Mouse (Mus musculus) CD8-positive naive resting alpha-beta T cell, adult 57 days (primary cell): ENCODE measurements around the gene Acnat1. TPM values are rescaled to one million over a fixed set of nuclear protein-coding genes. Genes with fewer than 3 reads are reported as not detected.

Experiments
- total RNA-seq: library from RNA; stranded (reverse); gene quantifications from one replicate; pipeline ENCODE4 v1.2.4, GENCODE M21; 2023

The Acnat1 gene
- not detected for total RNA-seq

DNA sequence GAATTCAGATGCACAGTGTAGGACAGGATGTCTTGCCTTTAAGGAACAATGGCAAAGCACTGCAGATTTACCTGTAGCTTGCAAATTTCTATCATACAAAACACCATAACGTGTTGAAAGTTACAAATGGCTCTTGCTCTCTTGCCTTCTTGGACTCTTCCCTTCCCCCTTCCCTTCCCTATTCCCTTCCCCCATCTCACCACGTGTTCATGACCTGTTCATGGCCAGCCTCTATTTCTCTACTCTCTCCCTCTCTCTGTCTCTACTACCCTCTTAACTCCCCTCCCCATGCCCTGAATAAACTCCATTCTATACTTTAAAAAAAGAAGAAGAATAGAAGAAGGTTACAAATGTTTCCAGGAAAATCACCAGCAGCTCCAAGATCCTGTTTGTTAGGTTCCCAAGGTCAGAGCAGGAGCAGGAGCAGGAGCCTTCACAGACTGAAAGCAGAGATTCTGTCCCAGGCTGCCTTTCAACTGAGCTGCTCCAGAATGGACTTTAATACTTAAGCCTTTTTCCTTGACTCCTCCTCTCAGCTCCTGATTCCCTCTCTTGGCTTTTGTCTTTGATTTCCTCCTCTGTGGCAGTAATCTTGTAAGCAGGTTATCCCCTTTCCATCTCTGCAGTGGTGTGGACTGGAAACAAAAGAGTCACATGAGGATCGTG is at the start of gene Acnat1:
Gene Acnat1, minus strand, starts transcription at position 478 of the 666 bp plus-strand sequence.

DNA sequence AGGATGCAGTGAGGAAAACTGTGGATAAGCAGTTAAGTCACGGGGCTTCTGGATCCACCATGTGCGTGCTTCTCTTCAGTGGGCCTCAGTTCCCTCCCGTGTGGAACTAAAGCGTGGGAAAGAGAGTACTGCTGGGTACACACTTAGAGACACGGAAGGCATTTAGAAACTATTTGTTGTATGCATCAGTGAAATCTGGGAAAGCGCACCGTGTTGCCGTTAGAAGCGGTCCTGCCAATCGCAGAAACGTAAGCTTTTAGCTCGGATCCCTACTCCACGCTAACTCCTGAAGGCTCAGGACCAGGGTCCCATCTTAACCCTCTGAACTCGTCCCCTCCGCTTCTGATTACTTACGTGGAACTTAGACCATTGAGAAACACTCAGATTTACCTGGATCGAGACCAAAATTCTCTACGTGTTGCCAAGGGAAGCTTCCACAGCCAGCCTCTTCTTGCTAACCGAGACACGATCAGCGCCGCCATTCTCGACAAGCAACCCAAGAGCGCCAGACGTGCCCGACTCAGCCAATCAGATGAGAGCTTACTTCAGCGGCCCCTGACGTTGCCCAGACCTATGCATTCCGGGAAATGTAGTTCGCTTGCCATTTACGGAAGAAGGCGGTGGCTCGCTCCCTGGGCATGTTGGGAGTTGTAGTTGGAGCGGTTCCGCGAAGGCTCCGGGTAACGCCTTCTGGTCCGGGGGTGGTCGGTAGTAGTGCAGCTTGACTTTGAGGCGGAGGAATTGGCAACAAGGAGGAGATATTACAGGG is 47.0 kb upstream of the Acnat1 start, which contains the start of the genes Mrpl50 and Zfp189:
Gene Mrpl50, minus strand, starts transcription at position 522 of the 769 bp plus-strand sequence.
Gene Zfp189, plus strand, starts transcription at position 605 of the 769 bp plus-strand sequence.

DNA sequence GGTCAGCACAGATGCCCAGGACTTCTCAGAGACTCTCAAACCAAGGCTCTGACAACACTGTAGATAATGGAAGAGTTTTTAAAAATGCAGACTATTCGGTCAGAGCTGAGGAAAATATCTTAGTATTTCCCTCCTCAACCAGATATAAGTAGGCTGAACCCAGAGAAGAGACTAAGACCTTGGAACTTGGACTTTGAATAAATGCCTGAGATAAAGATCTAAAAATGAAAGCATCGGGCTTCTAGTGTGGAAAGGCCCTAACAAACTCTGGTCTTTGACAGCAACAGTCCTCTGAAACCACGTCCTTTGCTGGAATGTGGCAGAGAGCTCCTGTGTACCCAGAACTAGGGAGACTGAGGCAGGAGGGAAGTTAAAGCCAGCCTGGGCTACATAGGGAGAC is 32.7 kb upstream of the Acnat1 start, which contains the start of gene Baat:
Gene Baat, minus strand, starts transcription at position 172 of the 400 bp plus-strand sequence.

DNA sequence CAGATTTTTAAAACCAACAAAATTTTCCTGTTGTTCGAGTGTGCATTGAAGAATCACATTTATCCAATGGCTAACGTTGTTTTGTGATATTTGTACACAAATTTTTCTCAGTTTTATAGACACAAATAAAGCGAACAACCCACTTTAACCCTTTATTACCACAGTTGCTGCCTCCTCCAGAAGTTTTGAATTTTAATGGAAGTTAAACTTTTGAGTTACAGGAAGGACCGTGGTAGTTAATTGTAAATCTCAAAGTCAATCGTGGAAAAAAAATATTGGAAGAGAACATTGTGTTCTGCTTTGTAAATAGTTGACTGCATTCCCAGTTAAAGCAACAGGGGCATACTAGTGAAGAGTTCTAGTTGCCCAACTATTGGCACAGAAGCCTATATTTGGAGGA is 65.8 kb downstream of the Acnat1 start, which contains the start of gene Acnat2:
Gene Acnat2, minus strand, starts transcription at position 195 of the 400 bp plus-strand sequence.

Other genes starting within 250 kb of the Acnat1 start
- gene Acnat2, start 65.8 kb downstream of the Acnat1 start, total RNA-seq: not detected
- gene Baat, start 32.6 kb upstream of the Acnat1 start, total RNA-seq: not detected
- 10.7 TPM for gene Mrpl50, start 47.2 kb upstream of the Acnat1 start, total RNA-seq
- gene Zfp189, start 47.3 kb upstream of the Acnat1 start, total RNA-seq: 4.3 TPM
- gene Aldob, start 75.6 kb upstream of the Acnat1 start, total RNA-seq: not detected
- not detected for gene Tmem246, start 124.0 kb upstream of the Acnat1 start, total RNA-seq
- gene Rnf20, start 158.1 kb upstream of the Acnat1 start, total RNA-seq: 130 TPM
- not detected for gene Ppp3r2, start 208.1 kb upstream of the Acnat1 start, total RNA-seq